9 mouse cellular contexts compared by ENCODE assay signal in the genomic region with DNA sequence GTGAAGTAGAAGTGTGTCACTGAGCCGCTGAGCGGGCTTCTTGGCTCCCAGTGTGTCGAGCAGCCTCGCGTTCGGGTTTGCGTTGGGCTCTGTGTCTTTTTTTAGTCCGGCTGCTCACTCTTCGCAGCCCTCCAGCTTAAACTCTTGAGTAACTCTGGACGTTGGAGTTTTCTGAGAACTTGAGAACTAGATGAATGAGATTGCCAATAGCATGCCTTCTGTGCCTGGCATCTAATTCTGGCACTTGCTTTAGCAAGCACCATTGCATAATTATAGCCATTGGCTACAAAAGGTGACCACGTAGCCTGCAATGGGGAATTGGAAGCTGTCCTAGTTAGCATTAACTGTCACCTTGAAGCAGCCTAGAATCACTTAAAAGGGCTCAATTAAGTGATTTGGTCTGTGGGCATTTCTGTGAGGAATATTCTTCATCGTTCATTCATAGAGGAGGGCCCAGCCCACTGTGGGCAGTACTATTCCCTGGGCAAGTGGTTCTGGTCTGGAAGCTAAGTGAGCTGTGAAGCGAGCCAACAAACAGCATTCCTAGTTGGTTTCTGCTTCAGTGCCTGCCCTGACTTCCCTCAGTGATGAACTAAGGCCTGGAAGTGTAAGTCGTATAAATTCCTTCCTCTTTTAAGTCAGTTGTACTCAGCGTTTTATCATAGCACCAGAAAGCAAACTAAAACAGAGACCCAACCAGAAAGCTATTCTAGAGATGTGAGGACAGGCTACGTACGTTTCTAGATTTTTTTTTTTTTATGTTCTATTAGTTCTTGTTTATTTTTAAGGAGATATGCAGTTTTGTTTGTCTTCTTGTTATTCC.
DNase-seq lines count a peak whose midpoint lies in the region; ATAC-seq and TF ChIP-seq lines count a peak whose summit lies in the region.
"Had no signal": no experiment of that assay in that cellular context is flagged by ENCODE, and none has a peak within 500 bp of the region (broad histone marks: within the 10 kb centered on the region; RNA-seq: fewer than 3 reads in every experiment).

No protein-coding gene starts in this region.

- intact Hi-C loops in heart, adult 2 months (cut with DNase I) = no loop called here
- intact Hi-C loops in heart, postnatal 25 days (cut with DNase I) = no loop called here

- peaks cover 21% of the 10 kb centered on the region for H3K4me1 ChIP-seq in heart, adult 2 months (ENCODE audit: control insufficient read depth, insufficient read depth, low read length)
- peaks cover 7% of the 10 kb centered on the region for H3K4me1 ChIP-seq in liver, embryonic 16.5 days (ENCODE audit: control insufficient read depth, low read depth, low read length)

- peaks cover 8% of the 10 kb centered on the region for H3K36me3 ChIP-seq in heart, adult 2 months (ENCODE audit: control insufficient read depth, insufficient read depth, low read length)
- no peaks in the 10 kb centered on the region for H3K36me3 ChIP-seq in liver, embryonic 16.5 days (ENCODE audit: control insufficient read depth, insufficient read depth)

- no peak for TF ChIP-seq POLR2A in heart, adult 2 months (IDR thresholded peaks at IDR 0.05; ENCODE audit: insufficient read depth, low read depth, low read length)

- ATAC-seq in liver, embryonic 16.5 days (ENCODE audit: low read depth) = no peak

- DNase-seq in heart, adult 2 months = peak; percentile 35 to 56
- no peak for DNase-seq in heart, postnatal 25 days (ENCODE audit: low spot score)
- DNase-seq in adipocyte (ENCODE audit: low spot score) = peak; percentile 83
- DNase-seq in gastrocnemius, postnatal 25 days = peak; percentile 69
- DNase-seq in lung, postnatal 25 days (ENCODE audit: low spot score) = no peak
- DNase-seq in thymus, adult 18-20 months = no peak
- DNase-seq in thymus, postnatal 4 days = no peak

- TF ChIP-seq EP300 in heart, adult 2 months (IDR thresholded peaks at IDR 0.05; ENCODE audit: insufficient read depth, low read depth, low read length) = no peak

- H3K4me2 ChIP-seq in liver, embryonic 16.5 days (ENCODE audit: low read depth, low read length) = no peak overlapping the region

- TF ChIP-seq CTCF in heart, adult 2 months (IDR thresholded peaks at IDR 0.05) = no peak

- H3K9ac ChIP-seq in heart, adult 2 months (ENCODE audit: low read depth, low read length) = no peak overlapping the region; the same call in 1 of the 2 replicates
- no peak overlapping the region for H3K9ac ChIP-seq in liver, embryonic 16.5 days (ENCODE audit: low read depth, low read length)

- peak overlapping the region; percentile 54 for H3K27ac ChIP-seq in heart, adult 2 months
- H3K27ac ChIP-seq in liver, embryonic 16.5 days (ENCODE audit: low read length) = 0 out of 2 replicates have a peak overlapping the region, but pooled peaks have one; percentile 64
- H3K27ac ChIP-seq: kidney, postnatal 0 days had no signal

- no peaks in the 10 kb centered on the region; the same call in 1 of the 2 replicates for H3K79me2 ChIP-seq in heart, adult 2 months (replicated peaks; ENCODE audit: control insufficient read depth, insufficient read depth, low read length)

- no peak overlapping the region for H3K4me3 ChIP-seq in heart, adult 2 months
- H3K4me3 ChIP-seq in liver, embryonic 16.5 days (ENCODE audit: low read depth, low read length) = no peak overlapping the region

- no peaks in the 10 kb centered on the region for H3K27me3 ChIP-seq in heart, adult 2 months (ENCODE audit: control insufficient read depth, insufficient read depth, low read length)
- H3K27me3 ChIP-seq in liver, embryonic 16.5 days (ENCODE audit: control insufficient read depth, insufficient read depth, low read depth, low read length) = no peaks in the 10 kb centered on the region

- WGBS in heart, adult 2 months = 73% methylated on average over 17 of the region's 17 CpGs
- WGBS in liver, embryonic 16.5 days (ENCODE audit: insufficient replicate concordance) = 63% methylated on average over 17 of the region's 17 CpGs

- H3K9me3 ChIP-seq in liver, embryonic 16.5 days (replicated peaks; ENCODE audit: control insufficient read depth, low read length) = no peaks in the 10 kb centered on the region

Comparison
In these comparisons a context has a peak if more than half of its experiments do, and no peak if none do; other contexts are left out.
1. DNase-seq: peak in heart, adult 2 months (2 of 2), adipocyte (single experiment) and gastrocnemius, postnatal 25 days (single experiment); none in heart, postnatal 25 days (single experiment), lung, postnatal 25 days (single experiment), thymus, adult 18-20 months (0 of 2) and thymus, postnatal 4 days (single experiment).